Mouse (Mus musculus) skeletal muscle tissue, adult 2 months (tissue): ENCODE data around the gene Rad54l2.

Experiments
- DNase-seq: peaks from one replicate; pipeline ENCODE4 v3.0.0-alpha.2; 2012; ENCODE audit warnings: low read depth, low spot score

The Rad54l2 gene

DNA sequence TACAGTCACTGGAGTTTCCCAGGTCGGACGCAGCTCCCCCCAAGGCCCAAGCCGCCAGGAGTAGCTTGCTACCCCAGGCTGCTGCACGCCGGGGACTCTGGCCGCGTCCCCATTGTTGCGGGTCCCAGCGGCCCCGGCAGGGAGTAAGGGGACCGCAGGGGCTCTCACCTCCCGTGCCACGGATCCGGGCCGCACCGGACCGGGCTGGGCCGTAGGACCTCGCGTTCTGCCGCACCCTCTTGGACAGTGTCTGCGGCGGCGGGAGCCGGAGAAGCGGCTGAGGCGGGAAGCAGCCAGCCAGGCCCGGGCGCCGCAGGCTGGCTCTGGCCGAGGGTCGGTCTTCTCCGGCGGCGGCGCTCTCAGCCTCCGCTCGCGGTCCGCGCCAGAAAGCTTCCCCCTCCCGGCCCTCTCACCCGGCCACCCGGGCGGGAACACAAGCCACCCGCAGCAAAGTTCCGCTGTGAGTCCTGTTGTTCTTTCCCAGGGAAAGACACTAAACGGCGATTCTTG, at the start of gene Rad54l2:
Rad54l2 (minus strand) TSS at position 383 of the 510 bp plus-strand sequence.
- DNase-seq: peak; percentile 48

GRCm38 (mm10) chr9:106822381-106823104, 33.5 kb upstream of the Rad54l2 start:
- DNase-seq: peak; percentile 60

GRCm38 (mm10) chr9:106821618-106822380, 32.8 kb upstream of the Rad54l2 start, which contains the start of gene Dcaf1:
TSS of gene Dcaf1 (plus strand) at chr9:106821874.
- DNase-seq: peak; percentile 96

GRCm38 (mm10) chr9:106821050-106821617, 32.1 kb upstream of the Rad54l2 start:
- no peak for DNase-seq

- no peak for DNase-seq
These were observed 30.2 kb upstream of the Rad54l2 start for GRCm38 (mm10) chr9:106819201-106819600.

GRCm38 (mm10) chr9:106818191-106818590, 29.2 kb upstream of the Rad54l2 start:
- DNase-seq: no peak

GRCm38 (mm10) chr9:106806503-106806902, 17.5 kb upstream of the Rad54l2 start:
- DNase-seq: no peak

GRCm38 (mm10) chr9:106790831-106791230, 1.8 kb upstream of the Rad54l2 start:
- no peak for DNase-seq

- DNase-seq: no peak
These were observed 369 bp upstream of the Rad54l2 start for GRCm38 (mm10) chr9:106789363-106789762.

DNA sequence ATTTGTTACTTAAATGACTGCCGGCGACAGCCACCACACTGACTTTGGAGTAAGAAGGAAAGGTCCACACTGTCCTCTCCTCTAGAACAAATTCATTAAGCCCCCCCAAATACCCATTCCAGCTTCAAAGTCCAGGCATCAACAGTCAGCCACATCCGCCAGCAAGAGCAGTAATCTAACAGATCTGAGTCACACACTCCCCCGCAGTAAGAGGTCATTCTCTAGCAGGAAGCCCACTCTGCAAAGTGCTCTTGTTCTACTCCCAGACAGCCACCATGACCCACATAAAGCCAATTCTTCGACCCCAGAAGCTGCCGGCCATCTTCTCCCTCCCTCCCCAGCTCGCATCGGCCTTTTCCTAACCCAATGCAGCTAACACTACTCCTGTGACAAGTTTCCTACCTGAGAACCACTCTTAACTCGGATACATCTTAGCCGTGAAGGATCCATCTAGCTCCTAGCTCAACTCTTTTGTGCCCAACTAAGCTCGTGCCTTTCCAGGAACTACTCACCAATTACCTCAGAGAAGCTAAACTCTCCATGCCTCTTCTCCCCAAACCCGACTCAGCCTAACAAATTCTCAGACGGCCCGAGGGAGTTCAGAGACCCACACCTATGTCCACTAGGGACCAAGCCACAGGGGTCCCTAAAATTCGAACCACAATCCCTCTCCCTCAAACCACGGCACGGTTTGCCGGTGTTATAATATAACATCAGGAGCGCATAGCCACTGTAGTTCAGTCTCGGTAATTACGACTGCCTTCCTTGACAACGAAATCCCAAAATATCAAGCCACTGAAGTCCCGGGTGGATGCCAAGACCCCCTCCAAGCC, 799 bp downstream of the Rad54l2 start:
- no peak for DNase-seq

GRCm38 (mm10) chr9:106785206-106785605, 3.8 kb downstream of the Rad54l2 start:
- no peak for DNase-seq

DNA sequence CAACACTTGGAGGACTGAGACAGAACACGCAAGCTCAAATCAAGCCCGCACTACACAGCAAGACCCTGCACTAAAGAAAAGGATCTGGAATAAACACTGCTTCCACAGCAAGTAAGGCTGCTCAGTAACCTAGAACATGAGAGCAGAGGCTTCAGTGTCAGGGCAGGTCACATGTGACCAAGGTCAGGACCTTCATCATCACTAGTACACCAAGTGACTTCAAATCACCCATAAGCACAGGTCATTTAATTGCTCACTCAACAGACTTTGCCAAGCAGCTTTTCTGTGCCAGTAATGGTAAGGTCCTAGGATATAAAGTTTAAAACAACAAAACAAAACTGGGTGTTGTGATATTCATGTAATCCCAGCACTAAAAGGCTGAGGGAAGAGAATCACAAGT, 5.4 kb downstream of the Rad54l2 start:
- no peak for DNase-seq

GRCm38 (mm10) chr9:106780086-106780485, 8.9 kb downstream of the Rad54l2 start:
- no peak for DNase-seq

DNA sequence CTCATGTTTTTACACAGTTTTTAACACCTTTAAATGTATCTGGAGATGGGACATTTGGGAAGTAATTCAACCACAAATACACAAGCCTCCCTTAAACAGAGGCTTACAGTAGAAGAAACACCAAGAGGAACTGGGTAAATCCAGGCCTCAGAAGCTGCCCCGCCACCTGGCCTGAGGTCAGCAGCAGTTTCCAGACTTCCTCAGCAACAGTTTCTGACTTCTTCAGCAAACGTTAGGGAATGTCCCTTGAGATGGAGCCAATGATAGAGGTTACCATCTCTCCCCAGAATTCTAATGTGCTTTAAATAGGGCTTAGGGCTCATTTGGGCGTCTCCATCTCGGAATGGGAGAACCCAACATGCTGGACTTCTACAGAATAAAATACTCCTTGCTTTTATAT, 10.7 kb downstream of the Rad54l2 start:
- no peak for DNase-seq

DNA sequence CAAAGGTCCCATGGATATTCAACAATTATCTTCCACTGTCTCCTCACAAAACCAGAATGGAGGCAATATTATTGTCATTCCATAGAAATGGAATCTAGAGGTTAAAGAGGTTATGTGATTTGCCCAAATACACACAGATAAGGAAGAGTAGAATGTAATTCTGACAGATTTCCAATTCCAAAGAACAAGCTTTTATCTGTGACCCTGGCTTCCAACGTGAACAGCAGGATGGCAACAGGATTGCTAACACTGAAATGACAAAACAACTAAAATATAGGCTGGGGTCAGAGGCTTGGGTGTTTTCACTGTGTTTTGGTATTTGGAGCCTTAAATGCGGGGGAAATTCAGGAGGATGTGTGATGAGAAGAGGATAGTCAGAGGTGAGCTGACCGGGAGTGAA, 11.6 kb downstream of the Rad54l2 start:
- DNase-seq: no peak

DNA sequence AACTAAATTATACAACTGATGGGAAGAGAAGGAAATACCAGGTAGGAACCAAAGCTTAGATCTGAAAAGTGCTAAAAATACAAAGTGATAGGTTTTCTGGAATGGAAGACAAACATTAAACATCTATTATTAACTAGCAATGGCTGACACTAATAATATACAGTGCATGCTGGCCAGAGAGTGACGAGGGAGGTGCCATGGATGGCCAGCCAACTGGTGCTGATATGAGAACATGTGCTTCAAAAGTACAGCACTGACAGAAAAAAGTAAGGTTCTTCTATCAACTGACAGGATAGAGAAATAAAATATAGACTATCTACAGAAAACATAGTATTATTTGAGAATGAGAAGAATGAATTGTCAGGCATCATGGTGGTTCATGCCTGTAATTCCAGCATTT, 12.9 kb downstream of the Rad54l2 start:
- no peak for DNase-seq

- no peak for DNase-seq
These were observed 17.2 kb downstream of the Rad54l2 start for GRCm38 (mm10) chr9:106771770-106772169.

DNA sequence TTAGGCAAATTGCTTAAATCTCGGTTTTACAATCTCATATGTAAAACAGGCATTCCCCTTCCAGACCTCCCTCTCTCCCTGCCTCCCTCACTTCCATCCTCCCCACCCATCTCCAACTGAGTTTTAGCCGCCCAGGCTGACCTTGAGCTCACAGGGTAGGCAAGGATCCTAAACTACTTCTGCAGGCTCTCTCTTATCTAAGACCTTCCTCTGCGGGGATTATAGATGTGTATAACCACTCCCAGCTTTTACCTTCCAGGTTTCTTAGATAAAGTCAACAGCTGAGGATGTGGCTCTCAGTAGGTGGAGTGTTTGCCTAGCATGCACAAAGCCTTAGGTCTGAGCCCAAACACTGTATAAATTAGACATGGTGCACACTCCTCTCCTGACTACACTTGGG, 18.8 kb downstream of the Rad54l2 start:
- no peak for DNase-seq

- DNase-seq: no peak
These were observed 19.2 kb downstream of the Rad54l2 start for GRCm38 (mm10) chr9:106769781-106770180.

DNA sequence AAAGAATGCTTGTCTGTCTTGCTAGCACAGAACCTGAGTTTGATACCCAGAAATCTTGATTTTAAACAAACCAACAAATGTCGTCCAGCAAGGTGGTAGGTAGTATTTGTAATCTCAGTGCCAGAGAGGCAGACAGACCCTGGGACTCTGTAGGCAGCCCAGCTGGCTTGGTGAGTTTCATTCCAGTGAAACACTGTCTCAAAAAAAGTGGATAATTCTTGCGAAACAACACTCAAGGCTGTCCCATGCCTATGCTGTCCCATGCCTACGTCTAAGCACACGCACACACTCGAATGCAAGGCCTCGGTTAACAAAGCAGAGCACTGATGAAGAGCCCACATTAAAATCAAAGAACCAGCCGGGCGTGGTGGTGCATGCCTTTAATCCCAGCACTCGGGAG, 32.6 kb downstream of the Rad54l2 start:
- DNase-seq: no peak

- no peak for DNase-seq
These were observed 33.2 kb downstream of the Rad54l2 start for GRCm38 (mm10) chr9:106755776-106756175.

- no peak for DNase-seq
These were observed 34.7 kb downstream of the Rad54l2 start for GRCm38 (mm10) chr9:106754311-106754710.
